Mouse (Mus musculus) activated CD4-positive, CD25-positive, alpha-beta regulatory T cell (primary cell): ENCODE measurements around the gene Arpp21. TPM values are rescaled to one million over a fixed set of nuclear protein-coding genes. Genes with fewer than 3 reads are reported as not detected.

Experiments
- polyA plus RNA-seq, 2 experiments: library from polyadenylated mRNA; unstranded; fragments of 100-300 nt; shearing (Covaris generic); gene quantifications; one replicate each; pipeline ENCODE4 v1.2.1; 2017

Gene Arpp21
- under 1 TPM in 1 of 2 experiments, not detected in 1; 0.28 TPM for polyA plus RNA-seq

GRCm38 (mm10) chr9:112235696-112236397, at the start of gene Arpp21:
TSS of gene Arpp21 (minus strand) at chr9:112235938.

